Mouse (Mus musculus): ENCODE data around the gene Zfp62.
"Not testable (repeated sequence)": the region's sequence is repeated elsewhere in the genome, so short reads cannot be mapped to it uniquely, and the experiment has no call there.

DNA sequence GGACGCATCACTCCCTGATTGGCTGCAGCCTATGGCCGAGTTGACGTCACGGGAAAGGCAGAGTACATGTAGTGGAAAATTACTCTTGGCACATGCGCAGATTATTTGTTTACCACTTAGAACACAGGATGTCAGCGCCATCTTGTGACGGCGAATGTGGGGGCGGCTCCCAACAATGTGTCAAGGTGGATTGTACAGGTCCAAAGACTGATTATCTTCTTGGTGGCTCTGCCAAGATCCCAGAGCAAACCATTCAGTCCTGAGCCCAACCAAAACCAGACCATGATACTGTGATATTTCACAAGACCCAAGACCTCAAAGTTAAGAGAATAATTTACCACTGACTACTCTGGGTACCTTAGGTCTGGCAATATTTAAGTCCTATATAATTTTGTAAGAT, 8.3 kb upstream of the Zfp62 start:
- not testable (repeated sequence) for TF ChIP-seq POLR2A (IDR thresholded peaks at IDR 0.05; ENCODE audit: insufficient read length, low read depth); POLR2AphosphoS2 (IDR thresholded peaks at IDR 0.05; ENCODE audit: insufficient read length, low read depth); MAX (IDR thresholded peaks at IDR 0.05; ENCODE audit: low read depth); CEBPB (IDR thresholded peaks at IDR 0.05; ENCODE audit: insufficient read depth, poor library complexity, severe bottlenecking); USF1 (IDR thresholded peaks at IDR 0.05; ENCODE audit: low read depth); MYOD1 (IDR thresholded peaks at IDR 0.05; ENCODE audit: control insufficient read depth in 1 of 3, insufficient read length in 2 of 3, low read depth in 2 of 3); TCF12 (IDR thresholded peaks at IDR 0.05; ENCODE audit: insufficient read depth, poor library complexity, severe bottlenecking); SRF (IDR thresholded peaks at IDR 0.05; ENCODE audit: control insufficient read depth, insufficient read length, low read depth); E2F4 (IDR thresholded peaks at IDR 0.05; ENCODE audit: insufficient read depth); MYOG (IDR thresholded peaks at IDR 0.05; ENCODE audit: control insufficient read depth in 1 of 3, insufficient read depth in 1 of 3, insufficient read length in 2 of 3, low read depth in 2 of 3); TCF3 (IDR thresholded peaks at IDR 0.05; ENCODE audit: insufficient read length, low read depth)

All from myocyte (in vitro differentiated cells).